Mouse (Mus musculus): ENCODE data around the gene Cchcr1. TPM values are rescaled to one million over a fixed set of nuclear protein-coding genes. Genes with fewer than 3 reads are reported as not detected.
A peak's percentile ranks its signal among the peaks of the same experiment; 100 is the strongest.

Gene Cchcr1
- polyA plus RNA-seq, 1 experiment = 19.3 TPM

DNA sequence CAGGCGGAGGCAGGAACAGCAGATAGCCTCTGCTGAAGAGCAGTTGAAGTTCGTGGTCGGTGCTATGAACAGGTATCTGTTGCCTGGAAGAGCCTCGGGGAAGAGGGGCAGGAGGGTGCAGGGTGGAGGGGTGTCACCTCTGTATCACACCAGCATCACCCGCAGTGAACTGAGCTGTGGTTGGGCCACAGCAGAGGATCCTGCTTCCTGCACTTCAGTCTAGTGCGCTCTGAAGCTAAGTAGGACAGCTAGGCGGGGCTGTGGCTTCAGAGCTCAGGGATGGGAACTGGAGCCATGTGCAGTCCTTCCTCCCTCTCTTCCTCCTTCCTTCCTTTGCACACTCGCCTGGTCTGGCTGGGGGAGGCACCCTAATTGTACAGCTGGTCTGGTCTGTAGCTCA, 9.7 kb downstream of the Cchcr1 start:
- Histone ChIP-seq H3K4me3 (ENCODE audit: control insufficient read depth, insufficient read depth, low read length) (no peak overlapping the region), H3K4me1 (replicated peaks; ENCODE audit: control insufficient read depth, insufficient read depth, low read length) (peaks cover 14% of the 10 kb centered on the region), H3K27ac (ENCODE audit: control insufficient read depth, insufficient read depth, low read length) (peak overlapping the region; percentile 14; the same call in 1 of the 2 replicates), H3K36me3 (ENCODE audit: control insufficient read depth, insufficient read depth, low read length) (no peaks in the 10 kb centered on the region), H3K27me3 (ENCODE audit: control insufficient read depth, insufficient read depth, low read length) (no peaks in the 10 kb centered on the region)
- TF ChIP-seq POLR2A (IDR thresholded peaks at IDR 0.05; ENCODE audit: control insufficient read depth, extremely low read depth, insufficient read depth, low read length, poor library complexity) = no peak
- peak; percentile 11; the same call in 1 of the 2 replicates for TF ChIP-seq CTCF (IDR thresholded peaks at IDR 0.05; ENCODE audit: borderline replicate concordance, control insufficient read depth, extremely low read depth, insufficient read depth, low read length, poor library complexity)
- peak; percentile 48 for DNase-seq
- WGBS = 17% methylated on average over 8 of the region's 8 CpGs

DNA sequence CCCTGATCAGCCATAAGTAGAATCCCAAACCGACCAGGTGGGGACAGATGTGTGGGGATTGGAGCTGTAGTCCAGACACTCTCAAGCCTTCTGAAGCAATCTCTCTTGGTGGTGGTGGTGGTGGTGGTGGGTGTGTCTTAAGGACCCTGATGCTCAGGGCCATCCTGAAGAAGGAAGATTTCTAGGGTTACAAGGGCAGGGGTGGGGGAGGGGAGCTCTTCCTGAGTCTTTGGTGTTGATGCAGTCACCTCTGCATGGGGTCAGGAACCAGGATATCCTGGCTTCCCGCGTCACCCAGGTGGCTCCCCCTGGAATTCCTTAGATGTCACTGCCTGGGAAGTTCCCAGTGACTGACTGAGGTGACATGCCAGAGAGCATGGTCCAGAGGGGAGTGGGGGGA, 15.5 kb downstream of the Cchcr1 start:
- Histone ChIP-seq H3K27me3 (ENCODE audit: control insufficient read depth, insufficient read depth, low read length) (no peaks in the 10 kb centered on the region), H3K4me1 (replicated peaks; ENCODE audit: control insufficient read depth, insufficient read depth, low read length) (peaks cover under 1% of the 10 kb centered on the region; the same call in 1 of the 2 replicates), H3K36me3 (ENCODE audit: control insufficient read depth, insufficient read depth, low read length) (no peaks in the 10 kb centered on the region), H3K4me3 (ENCODE audit: control insufficient read depth, insufficient read depth, low read length) (no peak overlapping the region), H3K27ac (ENCODE audit: control insufficient read depth, insufficient read depth, low read length) (no peak overlapping the region)
- WGBS = 15% methylated on average over 3 of the region's 3 CpGs
- DNase-seq = no peak
- TF ChIP-seq CTCF (IDR thresholded peaks at IDR 0.05; ENCODE audit: borderline replicate concordance, control insufficient read depth, extremely low read depth, insufficient read depth, low read length, poor library complexity) (no peak), POLR2A (IDR thresholded peaks at IDR 0.05; ENCODE audit: control insufficient read depth, extremely low read depth, insufficient read depth, low read length, poor library complexity) (no peak)

- no peaks in the 10 kb centered on the region for H3K27me3 ChIP-seq (ENCODE audit: control insufficient read depth, insufficient read depth, low read length)
- no peak within 1 kb of the TSS for H3K4me3 ChIP-seq (ENCODE audit: control insufficient read depth, insufficient read depth, low read length)
- no peak for DNase-seq
- no peaks in the 10 kb centered on the region for H3K4me1 ChIP-seq (replicated peaks; ENCODE audit: control insufficient read depth, insufficient read depth, low read length)
- no peaks in the 10 kb centered on the region for H3K36me3 ChIP-seq (ENCODE audit: control insufficient read depth, insufficient read depth, low read length)
- 41% methylated on average over 7 of the region's 7 CpGs for WGBS
- no peak within 1 kb of the TSS for H3K27ac ChIP-seq (ENCODE audit: control insufficient read depth, insufficient read depth, low read length)
- no peak for TF ChIP-seq CTCF (IDR thresholded peaks at IDR 0.05; ENCODE audit: borderline replicate concordance, control insufficient read depth, extremely low read depth, insufficient read depth, low read length, poor library complexity)
These were observed 16.0 kb downstream of the Cchcr1 start, which contains the start of gene Psors1c2 for GRCm38 (mm10) chr17:35532901-35533300. Psors1c2 (plus strand) TSS chr17:35533201.

GRCm38 (mm10) chr17:35534343-35534742, 17.4 kb downstream of the Cchcr1 start:
- no peak overlapping the region for H3K4me3 ChIP-seq (ENCODE audit: control insufficient read depth, insufficient read depth, low read length)
- H3K36me3 ChIP-seq (ENCODE audit: control insufficient read depth, insufficient read depth, low read length) = no peaks in the 10 kb centered on the region
- H3K27me3 ChIP-seq (ENCODE audit: control insufficient read depth, insufficient read depth, low read length) = no peaks in the 10 kb centered on the region
- H3K4me1 ChIP-seq (replicated peaks; ENCODE audit: control insufficient read depth, insufficient read depth, low read length) = no peaks in the 10 kb centered on the region
- WGBS = 7% methylated on average over 6 of the region's 6 CpGs
- peak; percentile 19; the same call in 1 of the 2 replicates for TF ChIP-seq CTCF (IDR thresholded peaks at IDR 0.05; ENCODE audit: borderline replicate concordance, control insufficient read depth, extremely low read depth, insufficient read depth, low read length, poor library complexity)
- TF ChIP-seq POLR2A (IDR thresholded peaks at IDR 0.05; ENCODE audit: control insufficient read depth, extremely low read depth, insufficient read depth, low read length, poor library complexity) = no peak
- DNase-seq = peak; percentile 80
- no peak overlapping the region for H3K27ac ChIP-seq (ENCODE audit: control insufficient read depth, insufficient read depth, low read length)

- H3K4me3 ChIP-seq (ENCODE audit: control insufficient read depth, insufficient read depth, low read length) = no peak overlapping the region
- WGBS = 86% methylated on average over 4 of the region's 4 CpGs
- DNase-seq = no peak
- H3K4me1 ChIP-seq (replicated peaks; ENCODE audit: control insufficient read depth, insufficient read depth, low read length) = no peaks in the 10 kb centered on the region
- H3K27ac ChIP-seq (ENCODE audit: control insufficient read depth, insufficient read depth, low read length) = no peak overlapping the region
- H3K27me3 ChIP-seq (ENCODE audit: control insufficient read depth, insufficient read depth, low read length) = no peaks in the 10 kb centered on the region
- no peaks in the 10 kb centered on the region for H3K36me3 ChIP-seq (ENCODE audit: control insufficient read depth, insufficient read depth, low read length)
- TF ChIP-seq POLR2A (IDR thresholded peaks at IDR 0.05; ENCODE audit: control insufficient read depth, extremely low read depth, insufficient read depth, low read length, poor library complexity) (no peak), CTCF (IDR thresholded peaks at IDR 0.05; ENCODE audit: borderline replicate concordance, control insufficient read depth, extremely low read depth, insufficient read depth, low read length, poor library complexity) (no peak)
These were observed 20.5 kb downstream of the Cchcr1 start for GRCm38 (mm10) chr17:35537421-35537820.

DNA sequence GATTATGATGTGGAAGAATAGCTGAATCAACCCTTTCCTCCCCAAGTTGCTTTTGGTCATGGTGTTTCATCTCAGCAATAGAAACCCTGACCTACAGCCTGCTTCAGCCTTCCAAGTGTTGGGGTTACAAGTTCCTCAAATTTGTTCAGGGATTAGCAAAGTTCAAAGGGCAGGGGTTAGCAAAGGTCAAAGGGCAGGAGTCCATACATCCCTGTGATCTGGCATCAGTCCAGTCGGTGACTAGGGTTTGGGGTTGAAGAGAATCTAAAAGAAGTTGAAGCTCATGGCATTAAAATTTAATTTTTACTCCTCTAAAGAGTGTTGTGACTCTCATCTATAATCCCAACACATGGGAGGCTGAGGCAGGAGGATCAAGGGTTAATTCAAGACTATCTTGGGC, 21.6 kb downstream of the Cchcr1 start:
- TF ChIP-seq CTCF (IDR thresholded peaks at IDR 0.05; ENCODE audit: borderline replicate concordance, control insufficient read depth, extremely low read depth, insufficient read depth, low read length, poor library complexity) (no peak), POLR2A (IDR thresholded peaks at IDR 0.05; ENCODE audit: control insufficient read depth, extremely low read depth, insufficient read depth, low read length, poor library complexity) (no peak)
- WGBS = 95% methylated on average over 1 of the region's 1 CpGs
- H3K4me3 ChIP-seq (ENCODE audit: control insufficient read depth, insufficient read depth, low read length) = no peak overlapping the region

DNA sequence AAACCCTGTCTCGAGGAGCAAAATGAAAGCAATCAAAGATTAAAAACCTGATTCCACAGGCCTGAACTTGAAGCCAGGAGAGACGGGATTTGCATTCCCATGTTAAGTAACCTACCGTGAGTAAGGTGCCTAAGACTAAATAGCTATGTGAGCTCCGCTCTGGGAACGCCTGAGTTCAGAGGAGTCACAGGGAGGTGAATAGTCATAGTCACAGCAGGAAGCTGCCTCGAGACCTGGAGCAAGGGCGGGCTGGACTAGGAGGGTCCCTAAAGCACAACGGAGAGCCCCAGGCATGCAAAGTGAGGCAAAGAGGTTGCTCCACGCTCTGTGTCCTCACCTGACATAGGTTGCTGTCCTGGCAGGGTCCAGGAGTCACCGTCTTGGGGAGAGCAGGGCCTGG, 22.6 kb downstream of the Cchcr1 start:
- no peak for DNase-seq
- WGBS = 70% methylated on average over 10 of the region's 10 CpGs
- H3K27me3 ChIP-seq (ENCODE audit: control insufficient read depth, insufficient read depth, low read length) = no peaks in the 10 kb centered on the region
- no peak overlapping the region for H3K4me3 ChIP-seq (ENCODE audit: control insufficient read depth, insufficient read depth, low read length)
- H3K27ac ChIP-seq (ENCODE audit: control insufficient read depth, insufficient read depth, low read length) = no peak overlapping the region
- H3K36me3 ChIP-seq (ENCODE audit: control insufficient read depth, insufficient read depth, low read length) = no peaks in the 10 kb centered on the region
- H3K4me1 ChIP-seq (replicated peaks; ENCODE audit: control insufficient read depth, insufficient read depth, low read length) = 0 out of 2 replicates have a peak, but pooled peaks cover 2% of the 10 kb centered on the region
- TF ChIP-seq POLR2A (IDR thresholded peaks at IDR 0.05; ENCODE audit: control insufficient read depth, extremely low read depth, insufficient read depth, low read length, poor library complexity) = no peak
- no peak for TF ChIP-seq CTCF (IDR thresholded peaks at IDR 0.05; ENCODE audit: borderline replicate concordance, control insufficient read depth, extremely low read depth, insufficient read depth, low read length, poor library complexity)

More for the DNA sequence above, 21.6 kb downstream of the Cchcr1 start:
- no peaks in the 10 kb centered on the region for H3K27me3 ChIP-seq (ENCODE audit: control insufficient read depth, insufficient read depth, low read length)
- H3K27ac ChIP-seq (ENCODE audit: control insufficient read depth, insufficient read depth, low read length) = no peak overlapping the region
- H3K4me1 ChIP-seq (replicated peaks; ENCODE audit: control insufficient read depth, insufficient read depth, low read length) = no peaks in the 10 kb centered on the region
- no peak for DNase-seq
- no peaks in the 10 kb centered on the region for H3K36me3 ChIP-seq (ENCODE audit: control insufficient read depth, insufficient read depth, low read length)

All from thymus, adult 2 months (tissue).